Mouse (Mus musculus) limb, embryonic 15.5 days (tissue): ENCODE data around the gene Zyg11b. TPM values are rescaled to one million over a fixed set of nuclear protein-coding genes. Genes with fewer than 3 reads are reported as not detected.

Experiments
- polyA plus RNA-seq: library from polyadenylated mRNA; unstranded; fragments of >200 nt; fragmentation: Nextera tagmentation; extraction: Ambion mirVana; gene quantifications from 2 replicates; pipeline ENCODE4 v1.2.1, GENCODE M21; 2015

Gene Zyg11b
- polyA plus RNA-seq, 1 experiment from 2014 or later, result 10.6 TPM

Other genes with a start within 250 kb of the Zyg11b start
- 2.2 and 3.5 TPM in 2 replicates for gene Podn, start 204.7 kb downstream of the Zyg11b start, polyA plus RNA-seq
- gene Scp2, start 156.1 kb downstream of the Zyg11b start, polyA plus RNA-seq, result 225 and 228 TPM in 2 replicates
- gene Echdc2, start 135.7 kb downstream of the Zyg11b start, polyA plus RNA-seq, result 44.1 and 45.7 TPM in 2 replicates
- not detected in 2 replicates for gene Zyg11a, start 83.0 kb downstream of the Zyg11b start, polyA plus RNA-seq
- 38.0 and 40.3 TPM in 2 replicates for gene Coa7, start 27.0 kb upstream of the Zyg11b start, polyA plus RNA-seq
- 1.8 and 1.9 TPM in 2 replicates for gene Shisal2a, start 82.3 kb upstream of the Zyg11b start, polyA plus RNA-seq
- gene Gpx7, start 105.9 kb upstream of the Zyg11b start, polyA plus RNA-seq, result 125 and 133 TPM in 2 replicates
- 50.8 and 64.5 TPM in 2 replicates for gene Tut4, start 158.3 kb upstream of the Zyg11b start, polyA plus RNA-seq